Mouse (Mus musculus): Measurements from ENCODE around the gene Rcan2. TPM values are rescaled to one million over a fixed set of nuclear protein-coding genes. Genes with fewer than 3 reads are reported as not detected.

Gene Rcan2
- total RNA-seq, 2 experiments from 2014 or later, result not detected

DNA sequence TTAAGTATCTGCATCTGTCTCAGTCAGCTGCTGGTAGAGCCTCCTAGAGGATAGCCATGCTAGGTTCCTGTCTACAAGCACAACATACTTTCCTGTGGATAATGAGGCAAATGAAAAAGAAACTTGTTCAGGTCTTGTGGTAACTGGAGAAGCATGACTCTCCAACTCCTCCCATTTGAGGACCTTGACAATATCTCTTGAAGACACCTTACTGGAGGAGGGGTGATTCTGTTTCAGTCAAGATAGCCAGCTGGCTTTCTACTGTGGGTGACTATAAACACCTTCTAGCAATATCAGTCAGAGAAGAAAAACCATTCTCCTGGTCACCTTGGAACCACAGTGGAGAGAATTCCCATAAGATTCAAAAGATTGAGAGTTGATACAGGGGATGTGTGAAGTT is 257.0 kb downstream of the Rcan2 start:
- peak; percentile 63 for ATAC-seq (replicated peaks; ENCODE audit: low FRiP score, poor library complexity, severe bottlenecking)

DNA sequence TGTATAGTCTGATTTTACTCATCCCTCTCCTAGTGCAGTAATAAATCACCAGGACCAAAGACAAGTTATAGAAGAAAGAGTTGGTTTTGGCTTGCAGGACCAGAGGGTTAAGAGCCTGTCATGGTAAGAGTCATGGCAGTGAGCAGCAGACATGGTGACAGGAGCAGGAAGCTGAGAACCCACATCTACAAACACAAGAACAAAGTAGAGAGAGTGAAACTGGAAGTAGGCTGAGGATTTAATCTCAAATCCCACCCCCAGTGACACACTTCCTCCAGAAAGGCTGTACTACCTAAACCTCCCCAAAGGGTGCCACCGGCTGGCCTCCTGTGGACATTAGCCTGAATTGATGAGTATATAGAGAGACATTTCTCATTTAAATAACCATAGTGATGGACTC is 259.6 kb downstream of the Rcan2 start:
- ATAC-seq (replicated peaks; ENCODE audit: low FRiP score, poor library complexity, severe bottlenecking), result no peak

DNA sequence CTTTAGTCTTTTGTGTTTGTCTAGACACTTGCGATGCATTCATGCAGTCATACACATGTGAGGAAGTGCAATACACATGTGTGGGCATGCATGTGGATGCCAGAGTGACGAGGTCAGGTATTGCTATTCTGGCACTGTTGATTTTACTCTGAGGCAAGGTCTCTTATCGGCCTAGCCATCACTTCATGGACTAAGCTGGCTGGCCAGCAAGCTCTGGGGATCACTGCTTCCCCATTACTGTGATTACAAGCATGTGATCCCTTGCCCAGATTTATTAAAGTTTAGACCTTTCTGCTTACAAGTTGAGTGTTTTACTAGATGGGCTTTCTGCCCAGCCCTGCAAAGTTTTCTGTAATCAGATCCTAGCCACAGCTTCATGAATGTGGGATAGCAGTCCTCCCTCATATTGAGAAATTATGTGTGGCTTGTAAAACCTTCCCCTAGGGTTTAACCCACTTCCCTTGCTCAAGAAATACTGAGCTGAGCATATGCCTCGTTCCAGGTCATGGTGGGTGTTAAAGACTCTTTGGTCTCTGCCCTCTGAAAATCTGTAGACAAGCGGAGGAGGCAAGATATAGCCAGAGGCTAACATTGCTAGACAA is 260.2 kb downstream of the Rcan2 start:
- no peak for ATAC-seq (replicated peaks; ENCODE audit: low FRiP score, poor library complexity, severe bottlenecking)

DNA sequence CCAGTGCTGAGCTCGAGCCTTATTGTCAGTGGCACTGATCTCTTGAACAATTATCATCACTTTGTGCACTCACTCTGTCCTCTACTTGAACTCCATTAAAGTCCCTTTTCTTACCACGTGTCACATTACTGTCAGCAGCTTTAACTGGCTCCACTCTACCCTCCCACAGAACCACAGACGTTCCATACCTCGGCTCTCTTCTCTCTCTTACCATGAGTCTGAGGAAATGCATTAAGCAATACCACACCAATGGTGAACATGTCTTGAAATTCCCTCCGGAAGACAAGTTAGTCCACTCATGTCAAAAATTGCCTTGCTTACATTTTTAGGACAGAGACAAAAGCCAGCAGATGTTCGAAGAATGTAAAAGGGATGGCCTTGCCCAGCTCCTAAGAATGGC is 267.7 kb downstream of the Rcan2 start:
- no peak for ATAC-seq (replicated peaks; ENCODE audit: low FRiP score, poor library complexity, severe bottlenecking)

DNA sequence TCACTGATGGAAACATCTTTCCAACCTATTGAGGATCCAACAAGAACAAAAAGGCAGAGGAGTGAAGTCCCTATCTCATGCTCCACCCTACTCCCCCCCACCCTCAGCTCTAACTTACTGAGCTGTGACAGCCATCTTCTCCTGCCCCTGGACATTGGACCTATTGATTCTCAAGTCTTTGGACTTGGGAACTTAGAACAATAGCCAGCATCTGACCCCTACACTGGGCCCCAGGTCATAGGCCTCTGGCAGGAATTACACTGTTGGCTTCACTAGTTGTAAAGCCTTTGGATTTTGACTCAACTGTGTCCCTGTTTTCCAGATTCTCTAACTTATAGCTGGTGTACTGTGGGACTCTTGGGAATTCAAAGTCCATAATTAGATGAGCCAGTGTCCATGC is 270.5 kb downstream of the Rcan2 start:
- no peak for ATAC-seq (replicated peaks; ENCODE audit: low FRiP score, poor library complexity, severe bottlenecking)

DNA sequence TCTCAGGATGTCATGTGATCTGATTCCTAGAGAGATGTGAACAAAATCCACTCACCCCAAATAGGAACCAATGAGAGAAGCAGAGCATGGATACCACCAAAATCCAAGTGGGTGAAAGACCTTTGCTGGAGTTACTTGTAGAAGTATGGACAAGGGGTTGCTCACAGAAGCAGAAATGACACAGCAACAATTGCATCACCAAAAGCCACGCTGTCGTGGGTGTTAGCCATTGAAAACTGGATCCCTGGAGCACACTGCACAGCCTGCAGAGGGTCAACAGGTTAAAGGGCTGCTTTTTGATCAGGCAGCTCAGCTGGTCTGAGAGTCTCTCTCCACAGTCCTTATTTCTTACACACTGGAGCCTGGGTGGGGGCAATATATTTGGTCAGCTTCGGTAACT is 274.4 kb downstream of the Rcan2 start:
- no peak for ATAC-seq (replicated peaks; ENCODE audit: low FRiP score, poor library complexity, severe bottlenecking)

DNA sequence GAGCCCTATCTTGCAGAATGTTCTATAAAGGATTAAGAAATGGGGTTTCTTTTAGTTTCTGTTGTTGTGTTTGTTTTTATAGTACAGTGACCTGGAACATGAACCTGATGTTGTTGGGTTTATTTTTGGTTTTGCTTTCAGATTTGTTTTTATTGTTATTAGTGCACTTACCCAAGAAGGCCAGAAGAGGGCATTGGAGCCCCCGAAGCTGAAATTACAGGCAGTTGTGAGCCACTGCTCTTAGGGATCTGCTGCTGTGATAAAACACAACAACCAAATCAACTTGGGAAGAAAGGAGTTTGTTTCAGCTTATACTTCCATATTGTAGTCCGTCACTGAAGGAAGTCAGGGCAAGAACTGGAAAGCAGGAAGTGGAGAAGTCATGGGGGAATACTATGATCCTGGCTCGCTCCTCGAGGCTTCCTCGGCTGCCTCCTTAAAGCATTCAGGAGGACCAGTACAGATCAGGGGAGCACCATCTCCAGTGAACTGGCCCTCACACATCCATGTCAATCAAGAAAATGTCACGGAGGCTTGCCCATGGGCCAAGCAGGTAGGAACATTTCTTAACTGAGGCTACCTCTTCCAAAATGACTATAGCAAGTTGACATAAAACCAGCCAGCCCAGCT is 275.0 kb downstream of the Rcan2 start:
- ATAC-seq (replicated peaks; ENCODE audit: low FRiP score, poor library complexity, severe bottlenecking), result peak; percentile 47; the same call in 1 of the 2 replicates

DNA sequence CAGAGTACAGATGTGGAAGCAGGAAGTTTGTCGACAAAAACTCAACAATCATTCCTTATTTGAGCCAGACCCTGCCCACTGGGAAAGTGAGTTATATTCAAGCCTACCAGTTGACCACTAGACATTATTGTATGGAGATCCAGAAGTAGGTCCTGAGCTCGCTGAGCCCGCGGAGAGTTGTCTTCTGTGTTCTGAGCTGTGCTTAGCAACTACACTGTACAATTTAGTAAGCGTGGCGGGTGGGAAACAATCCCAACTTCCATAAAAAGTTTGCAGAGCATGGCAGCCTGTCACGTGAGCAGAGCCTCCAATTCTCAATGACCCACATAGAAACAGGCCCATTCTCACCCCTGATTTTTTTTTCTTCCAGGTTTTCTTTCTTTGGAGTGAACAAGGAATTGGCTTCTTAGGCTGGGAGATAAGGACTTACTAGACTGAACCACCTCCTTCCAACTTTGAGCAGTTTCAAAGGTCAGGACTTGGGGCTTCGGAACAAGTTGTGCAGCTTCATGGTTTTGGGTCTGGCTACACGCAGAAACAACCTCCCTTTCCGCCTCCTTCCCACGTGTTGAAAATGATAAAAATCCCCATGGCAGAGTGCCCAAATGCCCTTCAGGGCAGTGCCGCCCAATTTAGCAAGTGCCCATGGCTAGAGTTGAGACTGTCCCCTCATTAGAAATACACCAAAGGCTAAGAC is 276.1 kb downstream of the Rcan2 start:
- ATAC-seq (replicated peaks; ENCODE audit: low FRiP score, poor library complexity, severe bottlenecking), result 0 out of 2 replicates have a peak, but pooled peaks have one; percentile 15

DNA sequence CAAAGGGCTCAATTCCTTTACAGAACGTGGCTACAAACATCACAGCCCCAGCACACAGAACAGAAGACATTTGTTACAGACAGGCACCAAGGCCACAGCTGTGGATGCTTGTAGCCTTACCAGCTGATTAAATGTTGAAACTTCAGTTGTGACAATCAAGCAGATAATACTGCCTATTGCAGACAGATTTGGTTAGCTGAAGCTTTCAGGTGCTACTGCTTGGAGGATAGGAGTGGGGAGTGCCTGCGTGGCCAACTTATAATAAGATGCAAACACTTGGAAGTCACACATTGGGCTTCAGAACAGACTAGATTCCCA is 276.7 kb downstream of the Rcan2 start:
- 0 out of 2 replicates have a peak, but pooled peaks have one; percentile 32 for ATAC-seq (replicated peaks; ENCODE audit: low FRiP score, poor library complexity, severe bottlenecking)

DNA sequence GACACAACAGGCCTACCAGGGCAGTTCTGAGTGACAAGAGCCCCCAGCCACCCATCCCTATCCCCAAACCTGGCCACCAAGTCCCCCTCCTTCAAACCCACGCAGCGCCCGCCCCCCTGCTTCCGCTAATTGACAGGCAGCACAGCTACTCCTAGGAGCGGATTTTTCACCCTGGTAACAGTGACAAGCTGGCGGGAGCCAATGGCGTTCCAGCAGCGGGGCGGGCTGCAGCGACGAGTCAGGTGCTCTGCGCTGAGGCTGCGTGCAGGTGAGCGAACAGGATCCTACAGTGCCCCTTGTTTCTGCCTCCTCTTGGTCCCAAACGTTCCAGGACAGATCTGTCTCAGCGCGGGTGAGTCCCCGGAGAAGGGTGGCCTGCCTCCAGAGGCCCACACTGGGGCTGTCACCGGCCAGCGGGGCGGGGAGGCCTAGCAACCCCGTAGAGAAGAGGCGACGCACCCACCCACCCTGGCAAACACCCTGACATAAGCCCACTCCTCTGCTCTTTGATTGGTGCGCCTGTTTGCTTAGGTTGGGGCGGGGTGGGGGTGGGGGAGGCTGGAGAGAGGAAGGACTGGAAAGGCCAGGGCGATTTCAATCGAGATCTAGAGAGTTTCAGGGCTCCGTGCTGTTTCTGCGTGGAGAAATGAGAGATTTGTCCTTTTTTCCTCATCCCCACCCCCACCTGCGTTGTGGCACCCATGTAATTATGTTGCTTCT is 277.6 kb downstream of the Rcan2 start, which contains the start of gene Enpp5:
Enpp5 (plus strand) TSS at position 183 of the 720 bp plus-strand sequence.
- ATAC-seq (replicated peaks; ENCODE audit: low FRiP score, poor library complexity, severe bottlenecking), result peak; percentile 83

DNA sequence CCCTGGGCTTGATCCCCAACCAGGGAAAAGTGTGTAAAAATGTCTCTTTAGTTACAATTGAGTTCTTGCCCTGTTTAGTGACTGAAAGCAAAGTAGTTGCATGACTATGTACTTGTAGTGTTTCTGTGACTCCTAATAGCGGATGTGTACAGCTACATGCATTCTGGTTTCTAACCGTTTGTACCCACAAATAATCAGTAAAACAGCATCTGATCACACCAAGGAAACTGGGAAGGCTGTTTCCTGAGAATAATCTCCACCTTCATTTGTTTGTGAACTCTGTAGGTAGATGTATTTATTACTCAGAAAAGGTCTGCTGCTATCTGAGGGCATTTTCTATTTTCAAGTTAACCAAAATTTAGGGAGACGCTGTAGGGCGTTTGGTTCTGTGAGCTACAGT is 282.0 kb downstream of the Rcan2 start:
- ATAC-seq (replicated peaks; ENCODE audit: low FRiP score, poor library complexity, severe bottlenecking), result no peak

DNA sequence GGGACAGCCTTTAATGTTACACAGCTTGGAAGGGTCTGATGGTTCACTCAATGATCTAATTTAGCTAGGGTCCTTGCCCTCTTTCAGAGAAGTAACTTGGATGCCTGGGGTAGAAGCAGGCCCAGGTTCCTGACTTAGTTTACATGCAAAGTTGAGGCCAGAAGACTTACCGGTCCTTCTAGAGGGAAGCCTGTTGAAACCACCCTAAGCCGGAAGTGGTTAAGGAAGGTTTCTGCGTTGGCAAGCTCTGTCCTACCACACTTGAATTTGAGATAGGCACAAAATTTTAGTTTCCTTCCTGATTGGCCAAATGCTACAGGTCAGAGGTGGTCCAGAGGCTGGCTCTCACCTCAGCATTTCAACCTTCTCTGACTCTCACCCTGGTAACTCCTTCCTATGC is 287.1 kb downstream of the Rcan2 start:
- ATAC-seq (replicated peaks; ENCODE audit: low FRiP score, poor library complexity, severe bottlenecking), result no peak

Other genes starting within 250 kb of the Rcan2 start
- 8.8 and 14.1 TPM in 2 replicates for gene Pla2g7, start 233.3 kb upstream of the Rcan2 start, total RNA-seq (2015; ENCODE audit: low replicate concordance)
- gene Pla2g7, start 233.3 kb upstream of the Rcan2 start, total RNA-seq (2017; ENCODE audit: low replicate concordance), result 6.9 and 15.0 TPM in 2 replicates
- not detected in 2 replicates for gene Tdrd6, start 171.1 kb upstream of the Rcan2 start, total RNA-seq (2015; ENCODE audit: low replicate concordance)
- gene Tdrd6, start 171.1 kb upstream of the Rcan2 start, total RNA-seq (2017; ENCODE audit: low replicate concordance), result 0.13 TPM in 1 of 2 replicates, not detected in the other
- not detected in 2 replicates for gene Slc25a27, start 134.1 kb upstream of the Rcan2 start, total RNA-seq (2015; ENCODE audit: low replicate concordance)
- 0.13 TPM in 1 of 2 replicates, not detected in the other for gene Slc25a27, start 134.1 kb upstream of the Rcan2 start, total RNA-seq (2017; ENCODE audit: low replicate concordance)
- gene Cyp39a1, start 133.9 kb upstream of the Rcan2 start, total RNA-seq (2015; ENCODE audit: low replicate concordance), result 1.4 and 3.4 TPM in 2 replicates
- gene Cyp39a1, start 133.9 kb upstream of the Rcan2 start, total RNA-seq (2017; ENCODE audit: low replicate concordance), result 0.13 TPM in 1 of 2 replicates, not detected in the other

All from erythroid progenitor cell, adult 5-6 weeks (primary cell).